Mouse (Mus musculus): ENCODE measurements around the gene Lrch4.

DNA sequence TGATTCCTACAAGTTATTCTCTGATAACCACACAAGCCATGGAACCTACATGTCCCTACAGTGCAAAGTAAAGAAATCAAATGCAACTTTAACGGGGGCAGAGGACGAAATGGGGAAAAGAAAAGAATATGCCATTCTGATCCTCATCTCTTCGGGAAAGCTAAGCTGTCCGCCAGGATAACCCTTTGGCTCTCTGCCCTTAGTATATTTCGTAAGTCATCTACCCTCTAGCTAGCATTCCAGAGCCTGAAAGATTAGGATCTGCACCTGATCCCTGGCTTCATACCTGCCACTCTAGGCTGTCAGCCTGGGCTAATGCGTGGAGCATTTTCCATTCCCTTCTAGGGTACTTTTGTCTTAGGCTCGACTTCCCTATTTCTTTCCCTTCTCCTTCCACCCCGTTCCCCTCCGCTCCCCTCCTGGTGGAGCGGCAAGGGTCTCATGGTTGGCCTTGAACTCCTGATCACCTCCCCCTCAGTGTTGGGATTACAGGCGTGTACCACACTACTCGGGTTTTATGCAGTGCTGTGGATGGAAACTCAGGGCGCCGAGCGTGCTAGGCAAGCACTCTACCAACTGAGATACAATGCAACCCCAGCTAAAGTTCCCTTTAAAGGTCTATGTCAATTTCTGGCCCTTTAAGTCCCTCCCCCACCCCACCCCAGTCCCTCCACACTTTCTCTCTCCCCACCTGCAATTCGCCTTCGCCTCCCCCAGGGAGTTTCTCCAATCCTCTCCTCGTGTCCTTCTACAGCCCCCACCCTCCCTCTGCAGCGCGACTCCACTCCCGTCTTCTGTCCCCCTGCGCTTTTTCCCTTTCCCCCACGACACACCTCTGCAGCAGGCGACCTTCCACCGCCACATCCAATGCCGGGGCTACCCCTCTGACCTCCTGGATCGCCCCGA is 54.7 kb downstream of the Lrch4 start:
- TF ChIP-seq POLR2A (IDR thresholded peaks at IDR 0.05; ENCODE audit: insufficient read depth, low read depth, low read length) = no peak
- TF ChIP-seq CTCF (IDR thresholded peaks at IDR 0.05; ENCODE audit: insufficient read depth, low read depth, low read length) = no peak

Data from olfactory bulb, adult 2 months (tissue).